ENCODE assay signal across 8 mouse cellular contexts in genomic region chr11:98795015-98795713, GRCm38 (mm10). TPM values are rescaled to one million over a fixed set of nuclear protein-coding genes. Genes with fewer than 3 reads are reported as not detected.
DNase-seq lines count a peak whose midpoint lies in the region; ATAC-seq lines count a peak whose summit lies in the region.

Msl1 (plus strand) TSS chr11:98795516.

- intact Hi-C loops in left cerebral cortex, postnatal 36 days (cut with DNase I), result loop anchor here (2.0 kb wide), 1 partner anchor 14 kb away; no protein-coding TSS in a partner anchor

- peak; percentile 89 for DNase-seq in adrenal gland, adult 18-20 months (ENCODE audit: low spot score in 2 of 2)
- DNase-seq in embryo, embryonic 10.5 days (ENCODE audit: low spot score), result peak; percentile 88
- DNase-seq in gastrocnemius, postnatal 25 days, result peak; percentile 92
- peak; percentile 65 to 93 for DNase-seq in left cerebral cortex, postnatal 36 days (ENCODE audit: low spot score in 2 of 2)
- DNase-seq in mesoderm, embryonic 11.5 days (ENCODE audit: low read depth, low spot score), result peak; percentile 89
- peak; percentile 92 for DNase-seq in right cerebral cortex, postnatal 4 days
- peak; percentile 92 for DNase-seq in yolk sac, embryonic 10.5 days (ENCODE audit: low spot score)

- peak; percentile 42 for ATAC-seq in inflammation-experienced regulatory T-cells, adult 6 months

RNA-seq across cellular contexts. Expression of gene Msl1, which starts in this region (rescaled TPM):
- total RNA-seq in adrenal gland, adult 18-20 months (2021), result 10 to 100 TPM; 82.3 to 97.4 TPM
- total RNA-seq in gastrocnemius, postnatal 25 days (2021), result 10 to 100 TPM; 51.3 to 63.6 TPM
- 10 to 100 TPM; 16.7 to 26.3 (median 20.4) TPM for polyA plus RNA-seq in inflammation-experienced regulatory T-cells, adult 6 months (2017; shearing (Covaris generic))
- 100 to 1,000 TPM; 169 to 193 TPM for total RNA-seq in left cerebral cortex, postnatal 36 days (2021)

Comparison
In these comparisons a context has a peak if more than half of its experiments do, and no peak if none do; other contexts are left out.
1. Peak in every context shown above with its lines: DNase-seq and ATAC-seq.